Comparison of ENCODE assay signal across 8 mouse cellular contexts in the genomic region with DNA sequence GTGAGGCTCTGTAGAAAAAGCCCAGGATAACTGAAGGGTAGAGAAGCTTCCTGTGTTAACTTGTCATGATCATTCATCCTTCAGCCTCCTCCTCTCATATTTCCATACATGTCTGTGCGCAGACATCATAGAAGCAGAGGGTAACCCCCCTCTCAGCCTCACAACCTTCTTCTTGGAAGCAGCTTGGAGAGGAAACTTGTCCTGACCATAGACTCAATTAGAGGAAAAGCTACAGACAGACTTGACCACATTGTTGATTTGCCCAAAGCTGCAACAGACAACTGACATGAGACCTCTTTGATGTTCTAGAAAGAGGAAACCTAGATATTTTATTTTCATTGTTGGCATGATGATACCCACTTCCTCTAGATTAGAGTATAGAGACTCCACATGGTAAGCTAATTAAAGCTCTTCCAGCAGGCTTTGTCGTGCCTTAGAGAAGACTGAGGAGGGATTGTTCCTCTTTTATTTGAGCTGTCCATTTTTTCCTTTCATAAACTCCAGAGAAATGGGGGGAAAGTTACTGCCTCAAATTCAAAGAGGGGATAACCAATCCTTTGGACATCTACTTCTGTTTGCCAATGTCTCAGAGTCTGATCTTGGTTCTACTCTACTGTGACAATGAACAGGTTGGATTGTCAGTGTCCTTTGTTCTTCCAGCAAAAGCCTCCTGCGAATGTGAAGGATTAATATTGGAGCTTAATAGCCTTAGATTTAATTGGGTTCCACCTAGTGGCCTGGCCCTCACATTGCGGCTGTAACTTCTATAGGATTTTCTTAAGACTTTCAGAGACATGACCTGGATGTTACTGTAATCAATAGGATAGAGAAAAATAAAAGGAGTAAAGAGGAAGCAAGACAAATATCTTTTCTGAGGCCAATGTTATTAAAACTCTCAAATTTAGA.
DNase-seq lines count a peak whose midpoint lies in the region; ATAC-seq and TF ChIP-seq lines count a peak whose summit lies in the region.

No protein-coding gene starts in this region.

- 37% methylated on average over 4 of the region's 4 CpGs for WGBS in heart, embryonic 11.5 days (ENCODE audit: insufficient replicate concordance)
- 41% methylated on average over 4 of the region's 4 CpGs for WGBS in lung, embryonic 14.5 days

- H3K4me1 ChIP-seq in heart, embryonic 11.5 days (ENCODE audit: control insufficient read depth, insufficient read depth, low read length), result no peaks in the 10 kb centered on the region
- no peaks in the 10 kb centered on the region for H3K4me1 ChIP-seq in cortical plate, adult 2 months (ENCODE audit: control insufficient read depth, insufficient read depth, low read length)
- no peaks in the 10 kb centered on the region for H3K4me1 ChIP-seq in lung, embryonic 14.5 days (ENCODE audit: insufficient read depth)

- H3K9me3 ChIP-seq in heart, embryonic 11.5 days (replicated peaks; ENCODE audit: control insufficient read depth, low read length), result no peaks in the 10 kb centered on the region
- no peaks in the 10 kb centered on the region for H3K9me3 ChIP-seq in lung, embryonic 14.5 days (ENCODE audit: low read depth, low read length)

- no peak overlapping the region for H3K4me3 ChIP-seq in heart, embryonic 11.5 days (ENCODE audit: low read depth, low read length)
- H3K4me3 ChIP-seq in cortical plate, adult 2 months (ENCODE audit: insufficient read depth, low read length), result no peak overlapping the region
- no peak overlapping the region for H3K4me3 ChIP-seq in lung, embryonic 14.5 days (ENCODE audit: low read depth, low read length)

- H3K4me2 ChIP-seq in heart, embryonic 11.5 days, result no peak overlapping the region
- H3K4me2 ChIP-seq in lung, embryonic 14.5 days, result no peak overlapping the region

- TF ChIP-seq POLR2A in cortical plate, adult 2 months (IDR thresholded peaks at IDR 0.05; ENCODE audit: extremely low read depth, insufficient read depth, low read length), result no peak

- peak; percentile 12 to 40 for DNase-seq in heart, adult 18-20 months
- peak; percentile 8 for DNase-seq in right cerebral cortex, adult 18-20 months
- DNase-seq in right cerebral cortex, postnatal 14 days, result no peak
- DNase-seq in lung, embryonic 14.5 days, result peak; percentile 80
- DNase-seq in Muller cell, postnatal 12 days (ENCODE audit: inconsistent ontology term), result no peak
- DNase-seq in ovary, postnatal 10 days (ENCODE audit: low spot score), result no peak

- no peak overlapping the region for H3K9ac ChIP-seq in heart, embryonic 11.5 days (ENCODE audit: low read depth, low read length)
- no peak overlapping the region for H3K9ac ChIP-seq in lung, embryonic 14.5 days

- no peaks in the 10 kb centered on the region for H3K36me3 ChIP-seq in heart, embryonic 11.5 days (ENCODE audit: control insufficient read depth, insufficient read depth, low read length)
- H3K36me3 ChIP-seq in lung, embryonic 14.5 days (ENCODE audit: insufficient read depth), result no peaks in the 10 kb centered on the region

- TF ChIP-seq CTCF in cortical plate, adult 2 months (IDR thresholded peaks at IDR 0.05; ENCODE audit: extremely low read depth, insufficient read depth, low read length), result peak; percentile 44; the same call in 1 of the 2 replicates
- peak; percentile 71 for TF ChIP-seq CTCF in lung, embryonic 14.5 days (IDR thresholded peaks at IDR 0.05; ENCODE audit: low read depth)

- no peak for ATAC-seq in heart, embryonic 11.5 days (replicated peaks; ENCODE audit: insufficient number of reproducible peaks, low FRiP score, low TSS enrichment)
- no peak for ATAC-seq in lung, embryonic 14.5 days (ENCODE audit: insufficient read depth)

- H3K27ac ChIP-seq in heart, embryonic 11.5 days (ENCODE audit: low read depth, low read length), result no peak overlapping the region
- H3K27ac ChIP-seq in cortical plate, adult 2 months (ENCODE audit: insufficient read depth, low read length), result no peak overlapping the region
- H3K27ac ChIP-seq in lung, embryonic 14.5 days (ENCODE audit: low read depth), result no peak overlapping the region

- H3K27me3 ChIP-seq in heart, embryonic 11.5 days (ENCODE audit: control insufficient read depth, insufficient read depth, low read length), result no peaks in the 10 kb centered on the region
- no peaks in the 10 kb centered on the region for H3K27me3 ChIP-seq in lung, embryonic 14.5 days (ENCODE audit: insufficient read depth, low read length)

Comparison
In these comparisons a context has a peak if more than half of its experiments do, and no peak if none do; other contexts are left out.
1. DNase-seq: peak in heart, adult 18-20 months (2 of 2), right cerebral cortex, adult 18-20 months (single experiment) and lung, embryonic 14.5 days (single experiment); none in right cerebral cortex, postnatal 14 days (single experiment), Muller cell, postnatal 12 days (single experiment) and ovary, postnatal 10 days (single experiment).